Mouse (Mus musculus): Measurements from ENCODE around the gene Igsf23. TPM values are rescaled to one million over a fixed set of nuclear protein-coding genes. Genes with fewer than 3 reads are reported as not detected.
"Not testable (repeated sequence)": the region's sequence is repeated elsewhere in the genome, so short reads cannot be mapped to it uniquely, and the experiment has no call there.

Gene Igsf23
- polyA plus RNA-seq, 1 experiment: 0.08 TPM

- DNase-seq (ENCODE audit: extremely low spot score in 1 of 2, low spot score in 1 of 2): no peak
Observed at GRCm38 (mm10) chr7:19937229-19937821, 13.2 kb downstream of the Igsf23 start.

- DNase-seq (ENCODE audit: extremely low spot score in 1 of 2, low spot score in 1 of 2): no peak
Observed at GRCm38 (mm10) chr7:19935961-19936360, 14.6 kb downstream of the Igsf23 start.

- no peak for DNase-seq (ENCODE audit: extremely low spot score in 1 of 2, low spot score in 1 of 2)
Observed at GRCm38 (mm10) chr7:19935171-19935751, 15.3 kb downstream of the Igsf23 start.

- DNase-seq (ENCODE audit: extremely low spot score in 1 of 2, low spot score in 1 of 2): peak; percentile 72 to 87
Observed at GRCm38 (mm10) chr7:19932877-19933809, 17.4 kb downstream of the Igsf23 start.

GRCm38 (mm10) chr7:19932133-19932876 is 18.3 kb downstream of the Igsf23 start:
- DNase-seq (ENCODE audit: extremely low spot score in 1 of 2, low spot score in 1 of 2): no peak

- DNase-seq (ENCODE audit: extremely low spot score in 1 of 2, low spot score in 1 of 2): not testable (repeated sequence)
Observed at GRCm38 (mm10) chr7:19930481-19930880, 20.1 kb downstream of the Igsf23 start.

GRCm38 (mm10) chr7:19928486-19928885 is 22.1 kb downstream of the Igsf23 start:
- no peak for DNase-seq (ENCODE audit: extremely low spot score in 1 of 2, low spot score in 1 of 2)

DNA sequence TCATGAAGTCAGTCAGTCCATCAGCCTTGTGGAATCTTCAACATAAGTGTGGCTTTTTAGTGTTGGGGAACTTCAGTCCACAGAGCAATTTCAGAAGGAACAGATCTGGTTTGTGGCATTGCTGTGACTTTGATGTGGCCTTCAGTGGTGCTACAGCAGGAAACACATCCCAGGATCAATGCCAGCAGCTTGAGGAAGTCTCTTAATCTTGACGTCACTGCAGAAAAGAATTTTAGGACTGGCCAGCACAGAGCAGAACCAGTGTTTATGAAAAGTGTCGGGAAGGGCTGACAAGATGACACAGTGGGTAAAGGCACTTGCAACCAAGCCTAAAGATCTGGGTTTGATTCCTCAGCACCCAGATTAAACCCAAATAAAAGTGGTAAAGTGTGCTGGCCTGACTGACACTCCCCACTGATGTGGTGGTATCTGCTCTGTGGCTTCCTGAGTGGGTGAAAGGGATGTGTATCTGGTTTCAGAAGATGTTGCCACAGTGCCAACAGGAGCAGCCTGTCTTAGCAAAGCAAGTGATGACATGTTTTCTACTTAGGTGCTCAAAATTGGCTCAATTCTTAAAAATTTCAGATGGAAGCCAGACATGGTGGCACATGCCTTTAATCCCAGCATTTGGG is 23.6 kb downstream of the Igsf23 start:
- DNase-seq (ENCODE audit: extremely low spot score in 1 of 2, low spot score in 1 of 2): no peak

- no peak for DNase-seq (ENCODE audit: extremely low spot score in 1 of 2, low spot score in 1 of 2)
Observed at GRCm38 (mm10) chr7:19925376-19925775, 25.2 kb downstream of the Igsf23 start.

- no peak for DNase-seq (ENCODE audit: extremely low spot score in 1 of 2, low spot score in 1 of 2)
Observed at GRCm38 (mm10) chr7:19923797-19924196, 26.8 kb downstream of the Igsf23 start.

- DNase-seq (ENCODE audit: extremely low spot score in 1 of 2, low spot score in 1 of 2): no peak
Observed at GRCm38 (mm10) chr7:19923354-19923753, 27.2 kb downstream of the Igsf23 start.

DNA sequence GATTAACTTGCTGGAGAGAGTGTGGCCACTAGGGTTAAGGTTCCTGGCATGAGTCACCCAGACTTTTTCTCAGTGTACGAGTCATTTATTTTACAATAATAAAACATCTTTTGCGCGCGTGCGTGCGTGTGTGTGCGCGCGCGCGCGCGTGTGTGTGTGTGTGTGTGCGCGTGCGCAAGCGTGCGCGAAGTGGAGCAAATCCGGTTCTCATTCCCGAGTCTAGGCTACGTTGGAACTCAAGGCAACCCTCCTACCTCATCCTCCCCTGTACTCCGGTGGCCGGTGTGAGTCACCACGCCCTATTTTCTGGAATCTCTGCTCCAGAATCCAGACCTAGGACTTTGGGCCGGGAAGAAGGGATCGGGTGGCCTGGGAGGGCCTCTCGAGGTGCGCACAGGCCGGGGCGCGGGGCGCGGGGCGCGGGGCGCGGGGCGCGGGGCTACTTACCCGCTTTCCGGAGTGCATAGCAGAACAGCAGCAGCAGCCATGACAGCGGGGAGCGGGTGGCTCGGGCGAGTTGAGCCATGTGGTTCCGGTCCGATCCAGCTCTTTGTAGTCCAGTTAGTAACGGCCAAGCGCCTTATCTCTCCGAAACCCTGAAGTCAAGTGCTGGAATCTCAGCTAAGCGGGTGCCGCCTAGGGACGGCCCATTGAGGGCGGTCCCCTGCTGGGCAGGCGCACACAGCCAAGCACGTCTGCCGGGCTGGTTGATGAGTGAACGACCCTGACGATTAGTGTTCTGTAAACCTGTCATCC is 29.9 kb downstream of the Igsf23 start, which contains the start of gene Pvr:
Gene Pvr, minus strand, starts transcription at position 655 of the 756 bp plus-strand sequence.
- DNase-seq (ENCODE audit: extremely low spot score in 1 of 2, low spot score in 1 of 2): peak; percentile 61 to 80

GRCm38 (mm10) chr7:19920166-19920505 is 30.4 kb downstream of the Igsf23 start:
- DNase-seq (ENCODE audit: extremely low spot score in 1 of 2, low spot score in 1 of 2): no peak

DNA sequence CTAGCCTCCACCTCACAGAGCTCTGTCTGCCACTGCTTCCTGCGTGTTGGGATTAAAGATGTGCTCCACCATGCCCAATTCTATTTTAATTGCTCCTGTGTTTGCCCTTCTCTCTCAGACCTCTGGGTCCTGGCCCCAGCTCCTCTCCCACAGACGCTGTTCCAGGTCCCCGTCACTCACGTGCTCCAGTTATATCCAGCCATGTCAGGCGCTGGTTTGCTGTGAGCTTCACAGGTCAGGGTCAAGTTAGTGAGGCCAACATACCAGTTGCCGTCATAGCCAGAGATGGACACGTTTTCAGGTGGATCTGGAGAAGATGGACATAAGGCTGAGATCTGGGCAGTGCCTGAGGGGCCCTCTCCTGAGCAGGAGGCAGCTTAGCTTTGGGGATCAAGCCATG is 36.0 kb downstream of the Igsf23 start:
- DNase-seq (ENCODE audit: extremely low spot score in 1 of 2, low spot score in 1 of 2): no peak

- DNase-seq (ENCODE audit: extremely low spot score in 1 of 2, low spot score in 1 of 2): no peak
Observed at GRCm38 (mm10) chr7:19911695-19912524, 38.6 kb downstream of the Igsf23 start.

- no peak for DNase-seq (ENCODE audit: extremely low spot score in 1 of 2, low spot score in 1 of 2)
Observed at GRCm38 (mm10) chr7:19911292-19911658, 39.3 kb downstream of the Igsf23 start.

DNA sequence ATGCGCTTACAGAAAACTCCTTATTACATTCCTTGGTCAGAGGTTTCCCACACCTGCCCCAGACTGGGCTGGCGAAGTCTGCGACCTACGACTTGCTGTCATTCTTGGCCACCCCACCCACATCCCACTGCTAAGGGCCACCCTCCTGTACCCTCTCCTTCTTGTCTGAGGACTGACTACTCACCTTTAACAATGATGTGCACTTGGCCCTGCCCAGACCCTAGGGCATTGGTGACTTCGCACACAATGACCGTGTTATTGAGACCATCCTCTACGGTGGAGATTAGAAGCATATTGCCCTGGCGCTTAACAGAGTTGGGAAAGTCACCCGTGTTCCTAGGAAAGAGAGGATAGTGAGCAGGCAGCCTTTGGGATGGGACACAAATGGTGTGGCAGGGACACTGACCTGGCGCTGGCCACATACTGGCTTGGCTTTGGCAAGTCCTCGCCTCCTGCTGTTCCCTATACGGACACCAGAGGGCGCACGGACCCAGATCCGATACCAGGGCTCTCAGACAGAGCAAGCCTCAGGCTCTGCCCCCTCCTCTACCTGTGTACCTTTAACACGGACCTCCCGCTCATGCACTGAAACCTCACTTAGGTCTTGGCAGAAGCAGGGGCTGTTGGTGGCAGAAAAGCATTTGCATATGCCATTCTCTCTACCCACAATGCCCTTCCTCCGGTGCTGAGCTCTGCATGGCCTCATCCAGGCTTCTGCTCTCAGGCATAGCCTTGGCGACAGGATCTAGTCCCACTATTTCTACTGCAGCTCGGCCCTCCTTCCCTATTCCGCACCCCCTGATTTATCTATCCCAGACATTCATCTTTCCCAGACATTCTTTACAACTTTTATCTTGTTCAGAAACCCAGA is 39.9 kb downstream of the Igsf23 start:
- peak in 1 of 2 experiments; percentile 87 for DNase-seq (ENCODE audit: extremely low spot score in 1 of 2, low spot score in 1 of 2)

- DNase-seq (ENCODE audit: extremely low spot score in 1 of 2, low spot score in 1 of 2): peak in 1 of 2 experiments; percentile 34
Observed at GRCm38 (mm10) chr7:19889881-19890280, 60.7 kb downstream of the Igsf23 start.

Measured in frontal cortex, adult 2 months (tissue).